In the genomic region with DNA sequence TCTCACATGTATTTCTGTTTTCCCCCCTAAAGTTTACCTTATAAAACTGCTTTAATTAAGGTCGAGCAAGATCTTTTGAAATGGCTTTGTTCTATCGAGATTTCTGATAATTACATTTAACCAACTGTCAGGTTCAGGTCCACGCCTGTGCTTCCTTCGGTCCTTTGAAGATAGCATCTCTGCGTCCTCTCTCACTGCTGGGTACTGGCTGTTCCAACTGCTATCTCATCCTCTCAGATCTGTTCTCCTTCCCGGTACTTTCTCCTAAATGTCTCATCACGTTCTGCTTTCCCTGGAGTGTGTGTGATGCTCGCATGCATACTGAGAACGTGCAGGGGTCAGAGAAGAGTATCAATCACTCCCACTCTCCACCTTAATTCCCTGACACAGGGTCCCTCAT, we compare ENCODE assay signal across 16 mouse cellular contexts.
"Had no signal": no experiment of that assay in that cellular context is flagged by ENCODE, and none has a peak within 500 bp of the region (broad histone marks: within the 10 kb centered on the region; RNA-seq: fewer than 3 reads in every experiment).

No protein-coding gene starts in this region.

- H3K9me3 ChIP-seq: neural tube, embryonic 13.5 days; neural tube, embryonic 15.5 days; stomach, embryonic 15.5 days had no signal

- H3K36me3 ChIP-seq: neural tube, embryonic 13.5 days; neural tube, embryonic 15.5 days; stomach, embryonic 15.5 days had no signal

- H3K9ac ChIP-seq: neural tube, embryonic 13.5 days; neural tube, embryonic 15.5 days; stomach, embryonic 15.5 days had no signal

- DNase-seq: retina, postnatal 1 day; right cerebral cortex, adult 18-20 months; right cerebral cortex, postnatal 14 days; right cerebral cortex, postnatal 25 days; right cerebral cortex, postnatal 4 days; spleen, adult 18-20 months; thymus, adult 18-20 months; thymus, adult 2 months; thymus, postnatal 14 days; thymus, postnatal 25 days; thymus, postnatal 36 days; thymus, postnatal 4 days had no signal

- H3K27me3 ChIP-seq: stomach, embryonic 15.5 days had no signal

- H3K27ac ChIP-seq: neural tube, embryonic 13.5 days; neural tube, embryonic 15.5 days; stomach, embryonic 15.5 days; stomach, postnatal 0 days had no signal

- H3K4me3 ChIP-seq: neural tube, embryonic 13.5 days; neural tube, embryonic 15.5 days; stomach, embryonic 15.5 days had no signal

- H3K4me2 ChIP-seq: neural tube, embryonic 13.5 days; neural tube, embryonic 15.5 days; stomach, embryonic 15.5 days had no signal
